Mouse (Mus musculus) myocyte (in vitro differentiated cells): ENCODE measurements at regions not wholly inside any gene's neighbourhood (a gene's known extent, or its start where the extent isn't known, plus 50 kb on each side); places are given as distances from the start of the nearest gene placed in this dataset.
A peak's percentile ranks its signal among the peaks of the same experiment; 100 is the strongest.

ENCODE experiments used
- H3K27me3 ChIP-seq: one replicate; pipeline ENCODE4 v1.6.1; 2011; ENCODE audit not compliant: control insufficient read depth, insufficient read depth, insufficient read length
- H3K36me3 ChIP-seq: one replicate; pipeline ENCODE4 v1.6.1; 2011; ENCODE audit not compliant: control insufficient read depth, insufficient read depth
- H3K4me2 ChIP-seq: one replicate; pipeline ENCODE4 v1.6.1; 2011; ENCODE audit warnings: low read depth, control low read depth
- H3K4me3 ChIP-seq: one replicate; pipeline ENCODE4 v1.5.1; 2011; ENCODE audit warnings: mild to moderate bottlenecking, control low read depth, moderate library complexity
- H3K79me2 ChIP-seq: one replicate; pipeline ENCODE4 v1.6.1; 2011; ENCODE audit not compliant: control insufficient read depth, insufficient read depth
- H3ac ChIP-seq: one replicate; pipeline ENCODE4 v1.6.1; 2011; ENCODE audit not compliant: control insufficient read depth, insufficient read length
- CEBPB ChIP-seq: IDR thresholded peaks from 2 replicates; pipeline ENCODE4 v1.6.1; 2011; ENCODE audit warnings: mild to moderate bottlenecking, moderate library complexity; ENCODE audit not compliant: poor library complexity, insufficient read depth, severe bottlenecking
- E2F4 ChIP-seq: IDR thresholded peaks from one replicate; pipeline ENCODE4 v1.6.1; 2011; ENCODE audit warnings: mild to moderate bottlenecking, control low read depth, moderate library complexity; ENCODE audit not compliant: insufficient read depth
- MAX ChIP-seq: IDR thresholded peaks from one replicate; pipeline ENCODE4 v1.6.1; 2011; ENCODE audit warnings: low read depth, mild to moderate bottlenecking, control low read depth
- MYOD1 ChIP-seq, 3 experiments: IDR thresholded peaks; one replicate each; pipeline ENCODE4 v1.6.1; 2011; ENCODE audit warnings: control low read depth in 2 of 3, low read depth in 2 of 3, mild to moderate bottlenecking in 2 of 3, moderate library complexity in 1 of 3; ENCODE audit not compliant: insufficient read length in 2 of 3, control insufficient read depth in 1 of 3
- MYOG ChIP-seq, 3 experiments: IDR thresholded peaks; one replicate each; pipeline ENCODE4 v1.6.1; 2011; ENCODE audit warnings: control low read depth in 2 of 3, low read depth in 2 of 3, mild to moderate bottlenecking in 2 of 3; ENCODE audit not compliant: insufficient read length in 2 of 3, control insufficient read depth in 1 of 3, insufficient read depth in 1 of 3
- POLR2A ChIP-seq: IDR thresholded peaks from one replicate; pipeline ENCODE4 v1.6.1; 2011; ENCODE audit warnings: low read depth, mild to moderate bottlenecking, control low read depth, moderate library complexity; ENCODE audit not compliant: insufficient read length
- POLR2AphosphoS2 ChIP-seq: IDR thresholded peaks from one replicate; pipeline ENCODE4 v1.6.1; 2011; ENCODE audit warnings: low read depth, control low read depth; ENCODE audit not compliant: insufficient read length
- REST ChIP-seq: IDR thresholded peaks from one replicate; pipeline ENCODE4 v1.6.1; 2011; ENCODE audit warnings: mild to moderate bottlenecking, control low read depth, moderate library complexity; ENCODE audit not compliant: insufficient read depth, insufficient read length
- SRF ChIP-seq: IDR thresholded peaks from one replicate; pipeline ENCODE4 v1.6.1; 2011; ENCODE audit warnings: low read depth; ENCODE audit not compliant: control insufficient read depth, insufficient read length
- TCF12 ChIP-seq: IDR thresholded peaks from one replicate; pipeline ENCODE4 v1.6.1; 2011; ENCODE audit warnings: mild to moderate bottlenecking, control low read depth; ENCODE audit not compliant: poor library complexity, insufficient read depth, severe bottlenecking
- TCF3 ChIP-seq: IDR thresholded peaks from one replicate; pipeline ENCODE4 v1.6.1; 2011; ENCODE audit warnings: low read depth, control low read depth; ENCODE audit not compliant: insufficient read length
- USF1 ChIP-seq: IDR thresholded peaks from one replicate; pipeline ENCODE4 v1.6.1; 2011; ENCODE audit warnings: low read depth, mild to moderate bottlenecking, control low read depth, moderate library complexity

DNA sequence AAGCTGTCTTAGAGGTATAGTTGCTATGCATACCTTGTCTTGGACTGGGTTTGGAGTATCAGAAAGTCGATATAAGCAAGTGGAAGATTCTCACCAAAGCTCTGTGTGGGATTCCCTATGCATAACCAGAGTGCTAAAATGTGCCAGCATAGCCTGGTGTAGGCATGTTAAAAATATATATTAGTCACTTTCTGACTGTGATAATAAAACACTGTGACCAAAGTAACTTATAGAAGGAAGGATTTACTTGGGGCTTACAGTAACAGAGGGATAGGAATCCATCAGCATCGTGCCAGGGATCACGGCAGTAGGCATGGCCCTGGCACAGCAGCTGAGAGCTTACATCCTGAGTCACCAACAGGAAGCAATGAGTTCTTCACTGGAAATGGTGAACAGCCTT is 215.4 kb downstream of the Tshz3 start:
- no peaks in the 10 kb centered on the region for H3K27me3 ChIP-seq
- no peak overlapping the region for H3K4me3 ChIP-seq
- H3ac ChIP-seq, result no peak overlapping the region
- H3K4me2 ChIP-seq, result peak overlapping the region; percentile 3
- no peaks in the 10 kb centered on the region for H3K79me2 ChIP-seq
- TF ChIP-seq USF1 (no peak), MYOD1 (IDR thresholded peaks at IDR 0.05; ENCODE audit: control insufficient read depth in 1 of 3, insufficient read length in 2 of 3, low read depth in 2 of 3) (peak in 2 of 3 experiments; percentile 3 to 37), REST (no peak), CEBPB (no peak), POLR2A (no peak), E2F4 (no peak)
- H3K36me3 ChIP-seq, result no peaks in the 10 kb centered on the region

DNA sequence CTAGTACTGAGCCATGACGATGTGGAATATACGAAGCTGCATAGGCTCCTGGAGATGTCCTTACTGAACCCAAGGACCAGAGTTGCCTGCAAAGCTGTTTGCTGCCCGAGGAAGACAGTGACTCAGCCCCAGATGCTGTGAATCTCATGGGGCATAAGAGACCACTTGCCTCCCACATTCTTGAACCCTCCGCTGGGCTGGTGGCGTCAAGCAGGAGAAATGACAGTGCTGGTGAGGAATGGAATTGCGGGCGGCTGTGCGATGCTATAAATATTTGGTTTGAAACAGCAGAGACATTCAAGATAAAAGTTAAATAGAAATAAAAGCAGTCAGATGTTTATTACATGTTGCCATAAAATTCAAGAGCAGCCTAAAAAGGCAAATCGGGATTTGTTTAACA is 216.3 kb downstream of the Tshz3 start:
- Histone ChIP-seq H3ac (no peak overlapping the region), H3K4me3 (no peak overlapping the region), H3K27me3 (no peaks in the 10 kb centered on the region), H3K79me2 (no peaks in the 10 kb centered on the region), H3K4me2 (peak overlapping the region; percentile 31), H3K36me3 (no peaks in the 10 kb centered on the region)
- TF ChIP-seq MYOD1 (IDR thresholded peaks at IDR 0.05; ENCODE audit: control insufficient read depth in 1 of 3, insufficient read length in 2 of 3, low read depth in 2 of 3), result peak in 1 of 3 experiments; percentile 41
- no peak for TF ChIP-seq POLR2A

DNA sequence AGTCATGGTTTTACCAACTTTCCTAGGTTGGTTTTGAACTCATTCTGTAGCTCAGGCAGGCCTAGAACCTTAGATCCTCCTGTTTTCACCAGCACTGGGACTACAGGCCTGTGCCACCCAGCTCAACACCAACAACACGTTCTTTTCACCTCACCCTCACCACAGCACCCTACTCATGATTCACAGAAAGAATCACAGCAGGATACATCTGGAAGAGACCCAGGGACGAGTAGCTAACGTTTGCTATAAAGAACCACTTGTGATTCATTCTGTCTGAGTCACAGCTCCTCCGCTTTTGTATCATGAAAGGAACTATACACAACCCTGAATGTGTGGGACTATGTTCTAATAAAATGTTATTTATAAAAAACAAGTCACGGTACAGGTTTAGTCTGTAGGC is 217.3 kb downstream of the Tshz3 start:
- Histone ChIP-seq H3K27me3 (no peaks in the 10 kb centered on the region), H3K4me3 (no peak overlapping the region), H3K4me2 (no peak overlapping the region), H3ac (no peak overlapping the region), H3K36me3 (no peaks in the 10 kb centered on the region), H3K79me2 (no peaks in the 10 kb centered on the region)
- TF ChIP-seq MAX (no peak), USF1 (no peak), TCF3 (no peak), MYOD1 (IDR thresholded peaks at IDR 0.05; ENCODE audit: control insufficient read depth in 1 of 3, insufficient read length in 2 of 3, low read depth in 2 of 3) (no peak), SRF (no peak), MYOG (IDR thresholded peaks at IDR 0.05; ENCODE audit: control insufficient read depth in 1 of 3, insufficient read depth in 1 of 3, insufficient read length in 2 of 3, low read depth in 2 of 3) (no peak)

DNA sequence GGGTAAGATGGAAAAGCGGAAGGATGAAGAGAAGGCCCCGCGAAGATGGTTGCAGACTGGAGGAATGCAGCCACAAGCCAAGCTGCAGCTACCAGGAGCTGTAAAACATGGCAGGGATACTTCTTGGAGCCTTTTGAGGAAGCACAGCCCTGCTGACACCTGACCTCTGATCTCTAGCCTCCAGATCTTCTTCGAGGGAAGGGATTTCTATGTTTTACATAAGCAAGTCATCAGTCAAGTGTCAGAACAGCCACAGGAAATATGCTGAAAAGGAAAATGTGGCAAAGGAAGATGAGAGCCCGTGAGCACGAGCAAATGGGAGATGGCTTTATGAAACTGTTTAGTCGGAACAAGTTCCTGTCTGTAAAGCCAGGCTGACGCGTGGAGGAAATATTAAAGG is 219.1 kb downstream of the Tshz3 start:
- Histone ChIP-seq H3K4me3 (no peak overlapping the region), H3K27me3 (no peaks in the 10 kb centered on the region), H3K4me2 (no peak overlapping the region), H3K36me3 (no peaks in the 10 kb centered on the region), H3K79me2 (no peaks in the 10 kb centered on the region), H3ac (no peak overlapping the region)
- TF ChIP-seq USF1, result no peak
- no peak for TF ChIP-seq REST
- no peak for TF ChIP-seq CEBPB
- no peak for TF ChIP-seq MAX
- no peak for TF ChIP-seq POLR2A
- TF ChIP-seq SRF, result no peak
- TF ChIP-seq POLR2AphosphoS2, result no peak
- TF ChIP-seq TCF3, result no peak
- TF ChIP-seq E2F4, result no peak
- TF ChIP-seq MYOD1 (IDR thresholded peaks at IDR 0.05; ENCODE audit: control insufficient read depth in 1 of 3, insufficient read length in 2 of 3, low read depth in 2 of 3), result no peak
- TF ChIP-seq MYOG (IDR thresholded peaks at IDR 0.05; ENCODE audit: control insufficient read depth in 1 of 3, insufficient read depth in 1 of 3, insufficient read length in 2 of 3, low read depth in 2 of 3), result no peak
- TF ChIP-seq TCF12, result no peak

DNA sequence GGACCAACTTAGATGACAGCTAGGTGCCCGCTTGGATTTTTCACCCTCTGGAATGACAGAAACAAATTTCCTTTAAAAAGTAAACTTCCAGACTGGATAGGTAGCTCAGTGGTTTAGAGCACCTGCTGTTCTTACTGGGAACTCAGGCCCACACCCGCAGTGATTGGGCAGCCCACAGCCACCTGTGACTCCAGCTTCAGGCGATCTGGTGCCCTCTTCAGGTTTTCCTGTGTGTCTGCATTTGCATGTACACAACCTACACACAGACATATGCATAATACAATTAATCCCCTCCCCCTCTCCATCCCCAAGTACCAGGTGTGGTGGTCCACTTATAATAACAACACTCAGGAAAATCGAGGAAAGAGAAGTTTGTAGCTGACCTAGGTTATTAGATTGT is 221.5 kb downstream of the Tshz3 start:
- H3K4me2 ChIP-seq, result no peak overlapping the region
- no peaks in the 10 kb centered on the region for H3K36me3 ChIP-seq
- H3ac ChIP-seq, result no peak overlapping the region
- no peaks in the 10 kb centered on the region for H3K27me3 ChIP-seq
- no peak for TF ChIP-seq TCF12
- no peak for TF ChIP-seq MAX
- TF ChIP-seq MYOD1 (IDR thresholded peaks at IDR 0.05; ENCODE audit: control insufficient read depth in 1 of 3, insufficient read length in 2 of 3, low read depth in 2 of 3), result no peak
- no peak for TF ChIP-seq CEBPB
- TF ChIP-seq POLR2A, result no peak
- TF ChIP-seq USF1, result no peak
- no peak for TF ChIP-seq POLR2AphosphoS2
- TF ChIP-seq REST, result no peak
- no peak for TF ChIP-seq SRF
- TF ChIP-seq E2F4, result no peak
- TF ChIP-seq MYOG (IDR thresholded peaks at IDR 0.05; ENCODE audit: control insufficient read depth in 1 of 3, insufficient read depth in 1 of 3, insufficient read length in 2 of 3, low read depth in 2 of 3), result no peak
- no peak for TF ChIP-seq TCF3
- no peak overlapping the region for H3K4me3 ChIP-seq
- no peaks in the 10 kb centered on the region for H3K79me2 ChIP-seq
